In genomic region chr8:12644894-12645293, GRCm38 (mm10) we compare ENCODE assay signal across 23 mouse cellular contexts. TPM values are rescaled to one million over a fixed set of nuclear protein-coding genes. Genes with fewer than 3 reads are reported as not detected.
DNase-seq lines count a peak whose midpoint lies in the region; ATAC-seq and TF ChIP-seq lines count a peak whose summit lies in the region.
"Had no signal": no experiment of that assay in that cellular context is flagged by ENCODE, and none has a peak within 500 bp of the region (broad histone marks: within the 10 kb centered on the region; RNA-seq: fewer than 3 reads in every experiment).

No protein-coding gene starts in this region.

- peak overlapping the region; percentile 47 for H3K27ac ChIP-seq in liver, embryonic 11.5 days (ENCODE audit: low read depth, low read length)
- H3K27ac ChIP-seq in liver, postnatal 0 days (ENCODE audit: low read depth) = no peak overlapping the region
- H3K27ac ChIP-seq in MEL (ENCODE audit: control insufficient read depth, low read depth, low read length) = peak overlapping the region; percentile 43; the same call in 1 of the 2 replicates
- H3K27ac ChIP-seq: limb, embryonic 13.5 days; stomach, embryonic 15.5 days had no signal

- DNase-seq in liver, embryonic 11.5 days (ENCODE audit: low spot score) = no peak
- DNase-seq in liver, postnatal 0 days = no peak
- peak; percentile 40 for DNase-seq in MEL (ENCODE audit: low read depth, low spot score)
- DNase-seq in c-Kit-positive CD71-positive TER-119-positive erythroid progenitor cells, embryonic 14.5 days (ENCODE audit: low spot score) = peak; percentile 25
- no peak for DNase-seq in frontal cortex, postnatal 36 days (ENCODE audit: low spot score in 2 of 2)
- DNase-seq: adrenal gland, postnatal 14 days; cerebellum, adult 11-12 months; cerebellum, postnatal 14 days; gastrocnemius, postnatal 14 days; heart, adult 18-20 months; heart, postnatal 4 days; kidney, adult 8-10 months; right cerebral cortex, postnatal 25 days; thymus, adult 2 months had no signal

- TF ChIP-seq POLR2A in MEL (IDR thresholded peaks at IDR 0.05; ENCODE audit: control insufficient read depth in 1 of 2, insufficient read depth in 1 of 2, low read depth in 1 of 2, low read length in 2 of 2, poor library complexity in 1 of 2) = no peak

- H3K79me2 ChIP-seq in MEL (ENCODE audit: control insufficient read depth, insufficient read depth, low read length, poor library complexity) = no peaks in the 10 kb centered on the region

- peaks cover 26% of the 10 kb centered on the region for H3K36me3 ChIP-seq in liver, embryonic 11.5 days (ENCODE audit: control insufficient read depth, insufficient read depth, low read length)
- peaks cover 53% of the 10 kb centered on the region for H3K36me3 ChIP-seq in liver, postnatal 0 days (replicated peaks; ENCODE audit: insufficient read depth, low read length)
- H3K36me3 ChIP-seq in MEL (ENCODE audit: control insufficient read depth in 1 of 2, insufficient read depth in 2 of 2, low read length in 2 of 2) = peaks cover 2 to 6% of the 10 kb centered on the region in 2 experiments

- TF ChIP-seq CTCF in liver, postnatal 0 days (IDR thresholded peaks at IDR 0.05; ENCODE audit: low read depth) = no peak
- TF ChIP-seq CTCF in MEL (IDR thresholded peaks at IDR 0.05 in 2 of 3, conservative IDR thresholded peaks at IDR 0.05 in 1 of 3; ENCODE audit: control insufficient read depth in 1 of 3, insufficient read depth in 1 of 3, low read depth in 2 of 3, low read length in 3 of 3, poor library complexity in 1 of 3, severe bottlenecking in 1 of 3) = no peak

- no peaks in the 10 kb centered on the region for H3K27me3 ChIP-seq in liver, embryonic 11.5 days (replicated peaks; ENCODE audit: control insufficient read depth, insufficient read depth, low read length)
- H3K27me3 ChIP-seq in liver, postnatal 0 days (ENCODE audit: insufficient read depth, low read length) = no peaks in the 10 kb centered on the region
- H3K27me3 ChIP-seq in MEL (ENCODE audit: control insufficient read depth in 1 of 2, insufficient read depth in 2 of 2, low read length in 2 of 2) = no peaks in the 10 kb centered on the region
- H3K27me3 ChIP-seq: limb, embryonic 13.5 days; megakaryocyte, embryonic 14.5 days; Patski; stomach, embryonic 15.5 days had no signal

- WGBS in liver, embryonic 11.5 days = 56% methylated on average over 7 of the region's 7 CpGs
- 53% methylated on average over 7 of the region's 7 CpGs for WGBS in liver, postnatal 0 days (ENCODE audit: insufficient replicate concordance)

- peaks cover 14% of the 10 kb centered on the region; the same call in 1 of the 2 replicates for H3K4me1 ChIP-seq in liver, embryonic 11.5 days (replicated peaks; ENCODE audit: control insufficient read depth, insufficient read depth, low read length)
- H3K4me1 ChIP-seq in liver, postnatal 0 days (ENCODE audit: insufficient read depth) = no peaks in the 10 kb centered on the region
- H3K4me1 ChIP-seq in MEL (ENCODE audit: control insufficient read depth in 1 of 2, insufficient read depth in 2 of 2, low read length in 2 of 2) = peaks cover 0 to 4% of the 10 kb centered on the region in 2 experiments; a peak in 3 of 4 replicates
- H3K4me1 ChIP-seq: limb, embryonic 13.5 days; stomach, embryonic 15.5 days had no signal

- TF ChIP-seq EP300 in liver, postnatal 0 days (IDR thresholded peaks at IDR 0.05; ENCODE audit: low read depth) = no peak
- TF ChIP-seq EP300 in MEL (IDR thresholded peaks at IDR 0.05; ENCODE audit: low read depth in 1 of 2, low read length in 2 of 2) = no peak

- H3K4me3 ChIP-seq in liver, embryonic 11.5 days (ENCODE audit: low read depth, low read length) = no peak overlapping the region
- no peak overlapping the region for H3K4me3 ChIP-seq in liver, postnatal 0 days (ENCODE audit: low read depth, low read length)
- no peak overlapping the region for H3K4me3 ChIP-seq in MEL (ENCODE audit: control insufficient read depth in 1 of 2, insufficient read depth in 1 of 2, low read depth in 2 of 2, low read length in 2 of 2)
- H3K4me3 ChIP-seq: limb, embryonic 13.5 days; megakaryocyte, embryonic 14.5 days; stomach, embryonic 15.5 days had no signal

- TF ChIP-seq RAD21 in MEL (IDR thresholded peaks at IDR 0.05; ENCODE audit: low read depth, low read length) = no peak

- H3K9me3 ChIP-seq in liver, embryonic 11.5 days (ENCODE audit: control insufficient read depth, low read length) = no peaks in the 10 kb centered on the region
- H3K9me3 ChIP-seq in liver, postnatal 0 days (ENCODE audit: low read length) = no peaks in the 10 kb centered on the region
- H3K9me3 ChIP-seq in MEL (replicated peaks; ENCODE audit: insufficient read depth, low read length) = no peaks in the 10 kb centered on the region
- H3K9me3 ChIP-seq: limb, embryonic 13.5 days; megakaryocyte, embryonic 14.5 days; stomach, embryonic 15.5 days had no signal

- no peak overlapping the region for H3K4me2 ChIP-seq in liver, embryonic 11.5 days
- H3K4me2 ChIP-seq in liver, postnatal 0 days (ENCODE audit: low read depth, low read length) = no peak overlapping the region
- H3K4me2 ChIP-seq: limb, embryonic 13.5 days; stomach, embryonic 15.5 days had no signal

- H3K9ac ChIP-seq in liver, embryonic 11.5 days (ENCODE audit: low read depth, low read length) = no peak overlapping the region
- H3K9ac ChIP-seq in liver, postnatal 0 days (replicated peaks) = no peak overlapping the region
- peak overlapping the region; percentile 17; the same call in 1 of the 2 replicates for H3K9ac ChIP-seq in MEL (ENCODE audit: control insufficient read depth, low read depth, low read length, poor library complexity, severe bottlenecking)
- H3K9ac ChIP-seq: limb, embryonic 13.5 days; stomach, embryonic 15.5 days had no signal

- peak; percentile 52; the same call in 1 of the 2 replicates for ATAC-seq in liver, embryonic 11.5 days (replicated peaks; ENCODE audit: low FRiP score)
- ATAC-seq in liver, postnatal 0 days = no peak
- ATAC-seq in megakaryocyte-erythroid progenitor cell, adult 5-6 weeks (replicated peaks; ENCODE audit: low FRiP score, low TSS enrichment, poor library complexity, severe bottlenecking) = 0 out of 2 replicates have a peak, but pooled peaks have one; percentile 11
- no peak for ATAC-seq in inflammation-experienced regulatory T-cells, adult 6 months
- ATAC-seq: activated CD4-positive, CD25-positive, alpha-beta regulatory T cell, adult 4 months; hindbrain, embryonic 16.5 days; midbrain, embryonic 16.5 days; Patski had no signal

TF ChIP-seq in MEL, 35 proteins besides CTCF, POLR2A, EP300 and RAD21:
- TF ChIP-seq NRF1 (IDR thresholded peaks at IDR 0.05; ENCODE audit: insufficient read depth, low read depth, low read length, poor library complexity, severe bottlenecking) (no peak), SIN3A (IDR thresholded peaks at IDR 0.05; ENCODE audit: low read length) (peak; percentile 3; the same call in 1 of the 2 replicates)
TF ChIP-seq in MEL: peak in this region for 1.

RNA-seq across cellular contexts. Expression of gene Tubgcp3, which starts 27.2 kb away (rescaled TPM):
- polyA plus RNA-seq in liver, embryonic 11.5 days (2014; fragmentation: Nextera tagmentation; extraction: Ambion mirVana) = 56.3 and 63.7 TPM in 2 replicates
- 9.3 and 10.9 TPM in 2 replicates for polyA plus RNA-seq in liver, postnatal 0 days (2015; fragmentation: Nextera tagmentation; extraction: Ambion mirVana)
- total RNA-seq in MEL (2012; rRNA removed) = 39.2 and 43.6 TPM in 2 replicates
- 10 to 100 TPM; 60.2 to 87.7 TPM for polyA plus RNA-seq in MEL (2012; ENCODE audit: insufficient read depth in 1 of 2, insufficient read length in 2 of 2, low read depth in 1 of 2, low replicate concordance in 2 of 2, missing spikeins in 1 of 2)
- total RNA-seq in megakaryocyte-erythroid progenitor cell, adult 5-6 weeks (2014; fragmentation: Nextera tagmentation) = 74.5 and 98.6 TPM in 2 replicates
- 42.4 and 59.8 TPM in 2 replicates for total RNA-seq in megakaryocyte-erythroid progenitor cell, adult 5-6 weeks (2017)
- 10 to 100 TPM; 36.2 to 52.4 (median 49.1) TPM for polyA plus RNA-seq in inflammation-experienced regulatory T-cells, adult 6 months (2017; shearing (Covaris generic))

Comparison
In these comparisons a context has a peak if more than half of its experiments do, and no peak if none do; other contexts are left out.
1. ATAC-seq: peak in liver, embryonic 11.5 days (single experiment) and megakaryocyte-erythroid progenitor cell, adult 5-6 weeks (single experiment); none in liver, postnatal 0 days (single experiment) and inflammation-experienced regulatory T-cells, adult 6 months (single experiment).
2. DNase-seq: peak in MEL (single experiment) and c-Kit-positive CD71-positive TER-119-positive erythroid progenitor cells, embryonic 14.5 days (single experiment); none in liver, embryonic 11.5 days (single experiment), liver, postnatal 0 days (single experiment) and frontal cortex, postnatal 36 days (0 of 2).